Mouse (Mus musculus) intestine, embryonic 16.5 days (tissue): ENCODE data around the gene Krt72. TPM values are rescaled to one million over a fixed set of nuclear protein-coding genes. Genes with fewer than 3 reads are reported as not detected.

Experiments used
- ATAC-seq: fragments of 200-750 bp; cut with Nextera tagmentation; 2 replicates; pipeline ENCODE4 v1.8.0; 2017; ENCODE audit warnings: moderate TSS enrichment, moderate library complexity
- H3K27ac ChIP-seq: fragments of 300-500 bp; sonication (generic); 2 replicates; pipeline ENCODE4 v1.5.1; 2014; ENCODE audit warnings: mild to moderate bottlenecking, low read length
- H3K27me3 ChIP-seq: fragments of 300-500 bp; sonication (generic); replicated peaks from 2 replicates; pipeline ENCODE4 v1.6.1; 2014; ENCODE audit warnings: low read length, control low read depth, mixed read lengths; ENCODE audit not compliant: control insufficient read depth, insufficient read depth
- H3K36me3 ChIP-seq: fragments of 300-500 bp; sonication (generic); 2 replicates; pipeline ENCODE4 v1.6.1; 2014; ENCODE audit warnings: low read length, control low read depth; ENCODE audit not compliant: control insufficient read depth, insufficient read depth
- H3K4me1 ChIP-seq: fragments of 300-500 bp; sonication (generic); 2 replicates; pipeline ENCODE4 v1.6.1; 2014; ENCODE audit warnings: low read length, control low read depth, mixed read lengths; ENCODE audit not compliant: control insufficient read depth, insufficient read depth
- H3K4me2 ChIP-seq: fragments of 300-500 bp; sonication (generic); 2 replicates; pipeline ENCODE4 v1.6.1; 2014; ENCODE audit warnings: low read depth, low read length, control low read depth
- H3K4me3 ChIP-seq: fragments of 300-500 bp; sonication (generic); 2 replicates; pipeline ENCODE4 v1.5.1; 2014; ENCODE audit warnings: mild to moderate bottlenecking, low read length
- H3K9ac ChIP-seq: fragments of 300-500 bp; sonication (generic); 2 replicates; pipeline ENCODE4 v1.6.1; 2014; ENCODE audit warnings: low read depth, low read length
- H3K9me3 ChIP-seq: fragments of 300-500 bp; sonication (generic); 2 replicates; pipeline ENCODE4 v1.6.1; 2016; ENCODE audit warnings: low read length, control low read depth; ENCODE audit not compliant: control insufficient read depth
- WGBS: fragments of 180-500 bp; shearing (Covaris S2); extraction: QIAGEN DNeasy Blood & Tissue Kit; methylation state at CpG from one replicate; pipeline ENCODE4 v1.1.7; 2014; 5-methylcytosine and 5-hydroxymethylcytosine counted together
- polyA plus RNA-seq: library from polyadenylated mRNA; unstranded; fragments of >200 nt; fragmentation: Nextera tagmentation; extraction: Ambion mirVana; gene quantifications from 2 replicates; pipeline ENCODE4 v1.2.1, GENCODE M21; 2015

Krt72 gene
- not detected in 2 replicates for polyA plus RNA-seq

- no peak for ATAC-seq
- WGBS, result 91% methylated on average over 18 of the region's 18 CpGs
Measured at GRCm38 (mm10) chr15:101786360-101786759, at the start of gene Krt72. TSS of gene Krt72 (minus strand) at chr15:101786460.

DNA sequence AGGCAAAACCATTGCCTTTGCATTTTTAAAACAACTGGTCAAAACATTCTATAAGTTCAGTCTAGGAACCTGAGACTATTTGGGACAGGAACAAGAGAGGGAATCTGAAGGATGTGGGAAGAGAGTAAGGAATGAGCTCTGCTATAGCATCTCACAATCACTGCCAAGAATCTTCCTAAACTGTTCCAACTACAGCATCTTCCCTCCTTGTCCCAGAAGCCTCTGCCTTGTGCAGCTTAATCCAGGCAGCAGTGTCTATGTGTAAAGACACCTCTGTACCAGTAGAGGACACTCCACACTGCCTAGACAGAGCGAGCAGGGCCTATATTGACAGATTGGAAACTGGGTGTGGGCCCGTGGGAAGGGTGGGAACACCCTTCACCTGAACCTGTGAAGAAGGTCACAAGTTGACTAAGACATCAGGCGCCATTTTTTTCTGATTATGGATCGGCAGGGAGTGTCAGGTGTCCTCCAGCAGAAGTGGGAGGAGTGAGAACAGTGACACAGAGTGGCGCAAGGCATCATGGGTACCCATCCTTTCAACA lies 48.6 kb upstream of the Krt72 start:
- H3K27me3 ChIP-seq, result no peaks in the 10 kb centered on the region
- no peak for ATAC-seq
- H3K27ac ChIP-seq, result no peak overlapping the region
- no peaks in the 10 kb centered on the region for H3K4me1 ChIP-seq
- no peak overlapping the region for H3K4me3 ChIP-seq
- WGBS, result 61% methylated on average over 5 of the region's 5 CpGs
- H3K9ac ChIP-seq, result no peak overlapping the region
- no peaks in the 10 kb centered on the region for H3K9me3 ChIP-seq
- H3K36me3 ChIP-seq, result no peaks in the 10 kb centered on the region
- no peak overlapping the region for H3K4me2 ChIP-seq

More at GRCm38 (mm10) chr15:101786360-101786759, at the start of gene Krt72:
- Histone ChIP-seq H3K27ac (no peak within 1 kb of the TSS), H3K4me3 (no peak within 1 kb of the TSS), H3K4me1 (no peaks in the 10 kb centered on the region), H3K27me3 (no peaks in the 10 kb centered on the region), H3K9me3 (no peaks in the 10 kb centered on the region), H3K9ac (no peak within 1 kb of the TSS), H3K4me2 (no peak within 1 kb of the TSS), H3K36me3 (no peaks in the 10 kb centered on the region)

- H3K4me3 ChIP-seq, result no peak overlapping the region
- H3K9ac ChIP-seq, result no peak overlapping the region
- H3K36me3 ChIP-seq, result no peaks in the 10 kb centered on the region
- no peaks in the 10 kb centered on the region for H3K27me3 ChIP-seq
- WGBS, result 34% methylated on average over 6 of the region's 6 CpGs
- no peaks in the 10 kb centered on the region for H3K9me3 ChIP-seq
- no peak for ATAC-seq
- no peak overlapping the region for H3K27ac ChIP-seq
- no peak overlapping the region for H3K4me2 ChIP-seq
- H3K4me1 ChIP-seq, result no peaks in the 10 kb centered on the region
Measured at GRCm38 (mm10) chr15:101833131-101833530, 46.9 kb upstream of the Krt72 start.

DNA sequence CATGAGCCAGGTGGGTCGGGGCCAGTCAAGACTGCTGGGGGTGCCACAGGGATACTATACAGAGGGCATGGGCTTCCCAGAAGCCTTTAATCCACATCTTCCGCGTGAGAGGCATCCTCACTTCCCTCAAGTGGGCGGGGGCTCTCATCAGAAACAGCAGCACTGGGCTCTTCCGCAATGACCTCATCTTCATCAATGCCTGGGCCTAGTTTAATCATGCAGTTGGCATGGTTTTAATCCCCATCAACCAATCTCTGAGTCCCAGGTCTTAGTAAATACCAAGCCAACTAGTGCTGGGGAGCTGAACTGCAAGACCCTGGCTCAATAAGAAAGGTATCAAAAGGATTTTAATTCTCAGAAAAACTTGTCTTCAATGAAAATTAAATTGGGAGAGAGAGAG lies 43.2 kb upstream of the Krt72 start:
- Histone ChIP-seq H3K36me3 (no peaks in the 10 kb centered on the region), H3K4me1 (no peaks in the 10 kb centered on the region), H3K9me3 (no peaks in the 10 kb centered on the region), H3K4me2 (no peak overlapping the region), H3K27me3 (no peaks in the 10 kb centered on the region), H3K9ac (no peak overlapping the region), H3K27ac (no peak overlapping the region), H3K4me3 (no peak overlapping the region)
- WGBS, result 70% methylated on average over 5 of the region's 5 CpGs
- ATAC-seq, result no peak

GRCm38 (mm10) chr15:101821786-101822185 lies 35.5 kb upstream of the Krt72 start:
- H3K36me3 ChIP-seq, result no peaks in the 10 kb centered on the region
- 23% methylated on average over 3 of the region's 3 CpGs for WGBS
- H3K4me2 ChIP-seq, result no peak overlapping the region
- 0 out of 2 replicates have a peak, but pooled peaks cover 5% of the 10 kb centered on the region for H3K27me3 ChIP-seq
- H3K9me3 ChIP-seq, result no peaks in the 10 kb centered on the region
- no peak overlapping the region for H3K9ac ChIP-seq
- H3K27ac ChIP-seq, result no peak overlapping the region
- H3K4me3 ChIP-seq, result no peak overlapping the region
- no peaks in the 10 kb centered on the region for H3K4me1 ChIP-seq
- ATAC-seq, result no peak

GRCm38 (mm10) chr15:101817875-101818274 lies 31.6 kb upstream of the Krt72 start, which contains the start of gene Krt2:
TSS of gene Krt2 (minus strand) at chr15:101818169.
- no peaks in the 10 kb centered on the region for H3K9me3 ChIP-seq
- no peak for ATAC-seq
- no peak within 1 kb of the TSS for H3K4me2 ChIP-seq
- H3K27ac ChIP-seq, result no peak within 1 kb of the TSS
- no peak within 1 kb of the TSS for H3K4me3 ChIP-seq
- no peak within 1 kb of the TSS for H3K9ac ChIP-seq
- no peaks in the 10 kb centered on the region for H3K4me1 ChIP-seq
- 77% methylated on average over 16 of the region's 16 CpGs for WGBS
- 0 out of 2 replicates have a peak, but pooled peaks cover 5% of the 10 kb centered on the region for H3K27me3 ChIP-seq
- no peaks in the 10 kb centered on the region for H3K36me3 ChIP-seq

GRCm38 (mm10) chr15:101803052-101803822 lies 17.0 kb upstream of the Krt72 start:
- ATAC-seq, result no peak
- H3K27ac ChIP-seq, result no peak overlapping the region
- H3K36me3 ChIP-seq, result no peaks in the 10 kb centered on the region
- H3K4me1 ChIP-seq, result no peaks in the 10 kb centered on the region
- no peaks in the 10 kb centered on the region for H3K27me3 ChIP-seq
- no peak overlapping the region for H3K9ac ChIP-seq
- no peak overlapping the region for H3K4me3 ChIP-seq
- 76% methylated on average over 11 of the region's 11 CpGs for WGBS
- no peak overlapping the region for H3K4me2 ChIP-seq
- no peaks in the 10 kb centered on the region for H3K9me3 ChIP-seq

GRCm38 (mm10) chr15:101802296-101802835 lies 16.1 kb upstream of the Krt72 start, which contains the start of gene Krt73:
TSS of gene Krt73 (minus strand) at chr15:101802346.
- WGBS, result 78% methylated on average over 6 of the region's 6 CpGs
- Histone ChIP-seq H3K9me3 (no peaks in the 10 kb centered on the region), H3K4me2 (no peak within 1 kb of the TSS), H3K27ac (no peak within 1 kb of the TSS), H3K4me1 (no peaks in the 10 kb centered on the region), H3K9ac (no peak within 1 kb of the TSS), H3K36me3 (no peaks in the 10 kb centered on the region), H3K4me3 (no peak within 1 kb of the TSS), H3K27me3 (no peaks in the 10 kb centered on the region)
- ATAC-seq, result no peak

DNA sequence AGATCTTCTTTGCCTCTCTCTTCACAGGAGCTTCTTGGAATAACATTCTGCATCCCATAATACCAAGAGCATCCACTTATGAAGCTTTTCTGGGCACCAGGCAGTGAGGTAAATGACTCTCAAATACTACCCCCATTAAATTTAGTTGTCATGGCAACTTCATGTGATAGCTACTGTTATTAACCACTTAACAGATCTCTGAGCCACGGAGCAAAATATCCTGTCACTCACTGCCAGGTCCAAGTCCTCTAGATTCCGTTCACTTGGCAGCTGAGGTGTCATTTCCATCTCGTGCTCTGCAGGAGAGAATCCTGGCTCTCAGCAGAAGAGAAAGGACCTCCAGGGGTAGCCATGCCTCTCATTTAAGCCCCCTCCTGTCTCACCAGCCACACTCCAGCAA lies 4.6 kb upstream of the Krt72 start:
- WGBS, result 19% methylated on average over 3 of the region's 3 CpGs
- no peak overlapping the region for H3K27ac ChIP-seq
- no peaks in the 10 kb centered on the region for H3K9me3 ChIP-seq
- no peak for ATAC-seq
- H3K4me2 ChIP-seq, result no peak overlapping the region
- no peaks in the 10 kb centered on the region for H3K27me3 ChIP-seq
- H3K4me3 ChIP-seq, result no peak overlapping the region
- H3K4me1 ChIP-seq, result no peaks in the 10 kb centered on the region
- no peaks in the 10 kb centered on the region for H3K36me3 ChIP-seq
- H3K9ac ChIP-seq, result no peak overlapping the region
